Mouse (Mus musculus): ENCODE results near the gene Ank3. TPM values are rescaled to one million over a fixed set of nuclear protein-coding genes. Genes with fewer than 3 reads are reported as not detected.

Gene Ank3
- total and polyA plus RNA-seq, 3 experiments = 3.2 to 6.7 TPM; not detected in 1

GRCm38 (mm10) chr10:69753464-69753863, 354.9 kb downstream of the Ank3 start:
- Histone ChIP-seq H3K79me2 (ENCODE audit: control insufficient read depth, insufficient read depth, low read length, poor library complexity) (no peaks in the 10 kb centered on the region), H3K9me3 (replicated peaks; ENCODE audit: insufficient read depth, low read length) (no peaks in the 10 kb centered on the region), H3K9ac (ENCODE audit: control insufficient read depth, low read depth, low read length, poor library complexity, severe bottlenecking) (no peak overlapping the region), H3K36me3 (ENCODE audit: control insufficient read depth in 1 of 2, insufficient read depth in 2 of 2, low read length in 2 of 2) (no peaks in the 10 kb centered on the region), H3K27ac (ENCODE audit: control insufficient read depth, low read depth, low read length) (no peak overlapping the region), H3K27me3 (ENCODE audit: control insufficient read depth in 1 of 2, insufficient read depth in 2 of 2, low read length in 2 of 2) (no peaks in the 10 kb centered on the region; a peak in 1 of 4 replicates), H3K4me1 (ENCODE audit: control insufficient read depth in 1 of 2, insufficient read depth in 2 of 2, low read length in 2 of 2) (no peaks in the 10 kb centered on the region), H3K4me3 (ENCODE audit: control insufficient read depth in 1 of 2, insufficient read depth in 1 of 2, low read depth in 2 of 2, low read length in 2 of 2) (no peak overlapping the region)
- no peak for DNase-seq (ENCODE audit: low read depth, low spot score)
- no peak for TF ChIP-seq ZMIZ1 (IDR thresholded peaks at IDR 0.05; ENCODE audit: low read depth, low read length)
- TF ChIP-seq GABPA (IDR thresholded peaks at IDR 0.05; ENCODE audit: low read depth, low read length) = no peak
- no peak for TF ChIP-seq MAZ (IDR thresholded peaks at IDR 0.05; ENCODE audit: low read depth, low read length)
- TF ChIP-seq TCF12 (IDR thresholded peaks at IDR 0.05; ENCODE audit: low read depth, low read length) = no peak
- no peak for TF ChIP-seq BHLHE40 (IDR thresholded peaks at IDR 0.05; ENCODE audit: borderline replicate concordance, low read depth, low read length)
- no peak for TF ChIP-seq SMC3 (IDR thresholded peaks at IDR 0.05; ENCODE audit: low read depth, low read length)
- TF ChIP-seq HCFC1 (IDR thresholded peaks at IDR 0.05; ENCODE audit: low read depth, low read length) = no peak
- no peak for TF ChIP-seq UBTF (IDR thresholded peaks at IDR 0.05; ENCODE audit: borderline replicate concordance, insufficient read depth, low read depth, low read length)
- no peak for TF ChIP-seq EP300 (IDR thresholded peaks at IDR 0.05; ENCODE audit: low read depth in 1 of 2, low read length in 2 of 2)
- TF ChIP-seq RCOR1 (IDR thresholded peaks at IDR 0.05; ENCODE audit: low read depth, low read length) = no peak
- no peak for TF ChIP-seq MAFK (IDR thresholded peaks at IDR 0.05; ENCODE audit: borderline replicate concordance, low read depth, low read length)
- no peak for TF ChIP-seq E2F4 (IDR thresholded peaks at IDR 0.05; ENCODE audit: borderline replicate concordance, low read depth, low read length)
- no peak for TF ChIP-seq CTCF (IDR thresholded peaks at IDR 0.05 in 2 of 3, conservative IDR thresholded peaks at IDR 0.05 in 1 of 3; ENCODE audit: control insufficient read depth in 1 of 3, insufficient read depth in 1 of 3, low read depth in 2 of 3, low read length in 3 of 3, poor library complexity in 1 of 3, severe bottlenecking in 1 of 3)
- no peak for TF ChIP-seq NRF1 (IDR thresholded peaks at IDR 0.05; ENCODE audit: insufficient read depth, low read depth, low read length, poor library complexity, severe bottlenecking)

- no peak overlapping the region for H3K27ac ChIP-seq (ENCODE audit: control insufficient read depth, low read depth, low read length)
- no peak for TF ChIP-seq E2F4 (IDR thresholded peaks at IDR 0.05; ENCODE audit: borderline replicate concordance, low read depth, low read length)
- TF ChIP-seq ZKSCAN1 (IDR thresholded peaks at IDR 0.05; ENCODE audit: low read depth, low read length) = no peak
- no peak for TF ChIP-seq KAT2A (conservative IDR thresholded peaks at IDR 0.05; ENCODE audit: low read depth, low read length)
- TF ChIP-seq TBP (IDR thresholded peaks at IDR 0.05; ENCODE audit: low read depth, low read length) = no peak
- no peak for TF ChIP-seq MYC (IDR thresholded peaks at IDR 0.05; ENCODE audit: low read depth, low read length)
- no peak for TF ChIP-seq GATA1 (IDR thresholded peaks at IDR 0.05; ENCODE audit: low read depth, low read length)
- TF ChIP-seq ZNF384 (IDR thresholded peaks at IDR 0.05; ENCODE audit: low read depth, low read length) = no peak
- no peak for TF ChIP-seq TAL1 (IDR thresholded peaks at IDR 0.05; ENCODE audit: low read length)
Measured at GRCm38 (mm10) chr10:69756956-69757672, 358.5 kb downstream of the Ank3 start.

More at GRCm38 (mm10) chr10:69756956-69757672, 358.5 kb downstream of the Ank3 start:
- no peaks in the 10 kb centered on the region for H3K27me3 ChIP-seq (ENCODE audit: control insufficient read depth in 1 of 2, insufficient read depth in 2 of 2, low read length in 2 of 2)
- H3K4me3 ChIP-seq (ENCODE audit: control insufficient read depth in 1 of 2, insufficient read depth in 1 of 2, low read depth in 2 of 2, low read length in 2 of 2) = no peak overlapping the region
- no peaks in the 10 kb centered on the region for H3K4me1 ChIP-seq (ENCODE audit: control insufficient read depth in 1 of 2, insufficient read depth in 2 of 2, low read length in 2 of 2)
- H3K36me3 ChIP-seq (ENCODE audit: control insufficient read depth in 1 of 2, insufficient read depth in 2 of 2, low read length in 2 of 2) = no peaks in the 10 kb centered on the region
- DNase-seq (ENCODE audit: low read depth, low spot score) = no peak
- H3K79me2 ChIP-seq (ENCODE audit: control insufficient read depth, insufficient read depth, low read length, poor library complexity) = no peaks in the 10 kb centered on the region
- no peaks in the 10 kb centered on the region for H3K9me3 ChIP-seq (replicated peaks; ENCODE audit: insufficient read depth, low read length)
- no peak overlapping the region for H3K9ac ChIP-seq (ENCODE audit: control insufficient read depth, low read depth, low read length, poor library complexity, severe bottlenecking)

Data from MEL (cell line).